Mouse (Mus musculus) stomach, postnatal 0 days (tissue): Measurements from ENCODE around the gene Akap1. TPM values are rescaled to one million over a fixed set of nuclear protein-coding genes. Genes with fewer than 3 reads are reported as not detected.
"Not testable (repeated sequence)": the region's sequence is repeated elsewhere in the genome, so short reads cannot be mapped to it uniquely, and the experiment has no call there.

Source experiments
- ATAC-seq: fragments of 200-750 bp; cut with Nextera tagmentation; 2 replicates; pipeline ENCODE4 v1.8.0; 2017; ENCODE audit not compliant: low FRiP score, low TSS enrichment
- DNase-seq: peaks from one replicate; pipeline ENCODE4 v3.0.0-alpha.2; 2016; ENCODE audit warnings: low spot score
- H3K27ac ChIP-seq: fragments of 300-500 bp; sonication (generic); replicated peaks from 2 replicates; pipeline ENCODE4 v1.5.1; 2014; ENCODE audit warnings: mild to moderate bottlenecking, control low read depth
- H3K27me3 ChIP-seq: fragments of 300-500 bp; sonication (generic); 2 replicates; pipeline ENCODE4 v1.6.1; 2014; ENCODE audit warnings: low read length; ENCODE audit not compliant: control insufficient read depth, insufficient read depth
- H3K36me3 ChIP-seq: fragments of 300-500 bp; sonication (generic); 2 replicates; pipeline ENCODE4 v1.6.1; 2014; ENCODE audit warnings: low read length, mixed read lengths; ENCODE audit not compliant: control insufficient read depth, insufficient read depth
- H3K4me1 ChIP-seq: fragments of 300-500 bp; sonication (generic); replicated peaks from 2 replicates; pipeline ENCODE4 v1.6.1; 2014; ENCODE audit warnings: antibody characterized with exemption; ENCODE audit not compliant: control insufficient read depth, insufficient read depth
- H3K4me2 ChIP-seq: fragments of 300-500 bp; sonication (generic); replicated peaks from 2 replicates; pipeline ENCODE4 v1.6.1; 2014; ENCODE audit warnings: low read depth, mild to moderate bottlenecking, control low read depth, moderate library complexity
- H3K4me3 ChIP-seq: fragments of 300-500 bp; sonication (generic); 2 replicates; pipeline ENCODE4 v1.5.1; 2014; ENCODE audit warnings: low read depth, low read length, control low read depth
- H3K9ac ChIP-seq: fragments of 300-500 bp; sonication (generic); 2 replicates; pipeline ENCODE4 v1.6.1; 2014; ENCODE audit warnings: mild to moderate bottlenecking, low read length, control low read depth, mixed read lengths
- H3K9me3 ChIP-seq: fragments of 300-500 bp; sonication (generic); 2 replicates; pipeline ENCODE4 v1.6.1; 2016; ENCODE audit warnings: low read length; ENCODE audit not compliant: control insufficient read depth
- CTCF ChIP-seq: IDR thresholded peaks from 2 replicates; pipeline ENCODE4 v1.5.1; 2016; ENCODE audit warnings: antibody characterized with exemption, low read depth, mild to moderate bottlenecking, moderate library complexity
- EP300 ChIP-seq: optimal IDR thresholded peaks from 2 replicates; pipeline ENCODE3; 2016; ENCODE audit warnings: antibody characterized with exemption
- WGBS: fragments of 180-500 bp; shearing (Covaris S2); extraction: QIAGEN DNeasy Blood & Tissue Kit; methylation state at CpG from one replicate; pipeline ENCODE4 v1.1.7; 2014; 5-methylcytosine and 5-hydroxymethylcytosine counted together
- polyA plus RNA-seq: library from polyadenylated mRNA; unstranded; fragments of >200 nt; fragmentation: Nextera tagmentation; extraction: Ambion mirVana; gene quantifications from 2 replicates; pipeline ENCODE4 v1.2.1, GENCODE M21; 2015

The Akap1 gene
- polyA plus RNA-seq, 1 experiment from 2014 or later, result 14.4 TPM

- WGBS, result 98% methylated on average over 7 of the region's 14 CpGs
- H3K36me3 ChIP-seq, ATAC-seq: not testable (repeated sequence)
These were observed 29.9 kb upstream of the Akap1 start for GRCm38 (mm10) chr11:88894279-88894678.

GRCm38 (mm10) chr11:88893501-88893900, 29.1 kb upstream of the Akap1 start:
- DNase-seq, H3K4me2 ChIP-seq, H3K27ac ChIP-seq, H3K36me3 ChIP-seq, H3K9me3 ChIP-seq, ATAC-seq, H3K4me3 ChIP-seq, H3K9ac ChIP-seq, H3K27me3 ChIP-seq, H3K4me1 ChIP-seq: not testable (repeated sequence)
- 90% methylated on average over 2 of the region's 8 CpGs for WGBS

More at GRCm38 (mm10) chr11:88894279-88894678, 29.9 kb upstream of the Akap1 start:
- not testable (repeated sequence) for H3K4me2 ChIP-seq, H3K9me3 ChIP-seq, DNase-seq, H3K4me1 ChIP-seq, H3K9ac ChIP-seq, H3K27me3 ChIP-seq, H3K4me3 ChIP-seq, H3K27ac ChIP-seq

GRCm38 (mm10) chr11:88892789-88893188, 28.4 kb upstream of the Akap1 start:
- not testable (repeated sequence) for H3K36me3 ChIP-seq, ATAC-seq, H3K4me3 ChIP-seq, DNase-seq, H3K4me2 ChIP-seq, H3K9me3 ChIP-seq, H3K27ac ChIP-seq, H3K4me1 ChIP-seq, H3K9ac ChIP-seq, H3K27me3 ChIP-seq
- WGBS, result 94% methylated on average over 20 of the region's 24 CpGs

GRCm38 (mm10) chr11:88891921-88892561, 27.7 kb upstream of the Akap1 start:
- H3K4me2 ChIP-seq, H3K4me1 ChIP-seq, H3K4me3 ChIP-seq, H3K9ac ChIP-seq, H3K27ac ChIP-seq, H3K36me3 ChIP-seq, DNase-seq, H3K9me3 ChIP-seq, H3K27me3 ChIP-seq, ATAC-seq: not testable (repeated sequence)
- WGBS, result 93% methylated on average over 17 of the region's 24 CpGs

- H3K4me1 ChIP-seq, H3K36me3 ChIP-seq, ATAC-seq, DNase-seq, H3K9ac ChIP-seq, H3K27ac ChIP-seq, H3K9me3 ChIP-seq, H3K27me3 ChIP-seq, H3K4me2 ChIP-seq, H3K4me3 ChIP-seq: not testable (repeated sequence)
- WGBS, result 93% methylated on average over 9 of the region's 12 CpGs
These were observed 27.1 kb upstream of the Akap1 start for GRCm38 (mm10) chr11:88891446-88891845.

- H3K4me2 ChIP-seq, H3K9me3 ChIP-seq, H3K4me1 ChIP-seq, H3K4me3 ChIP-seq, DNase-seq, H3K27ac ChIP-seq, H3K36me3 ChIP-seq, ATAC-seq, H3K27me3 ChIP-seq, H3K9ac ChIP-seq: not testable (repeated sequence)
- WGBS, result 91% methylated on average over 6 of the region's 11 CpGs
These were observed 26.5 kb upstream of the Akap1 start for GRCm38 (mm10) chr11:88890904-88891303.

GRCm38 (mm10) chr11:88888996-88889395, 24.6 kb upstream of the Akap1 start:
- TF ChIP-seq EP300 (no peak), CTCF (no peak)
- no peak for ATAC-seq
- H3K9ac ChIP-seq, result no peak overlapping the region
- H3K9me3 ChIP-seq, result no peaks in the 10 kb centered on the region
- no peak overlapping the region for H3K27ac ChIP-seq
- no peaks in the 10 kb centered on the region for H3K36me3 ChIP-seq
- H3K4me3 ChIP-seq, result no peak overlapping the region
- no peak for DNase-seq
- H3K4me1 ChIP-seq, result no peaks in the 10 kb centered on the region
- no peaks in the 10 kb centered on the region for H3K27me3 ChIP-seq
- 71% methylated on average over 2 of the region's 2 CpGs for WGBS
- no peak overlapping the region for H3K4me2 ChIP-seq
